In genomic region chr13:99238217-99239160, GRCm38 (mm10) we compare ENCODE assay signal across 8 mouse cellular contexts. TPM values are rescaled to one million over a fixed set of nuclear protein-coding genes. Genes with fewer than 3 reads are reported as not detected.
DNase-seq lines count a peak whose midpoint lies in the region; ATAC-seq lines count a peak whose summit lies in the region.

No protein-coding gene starts in this region.

- no peak overlapping the region for H3K4me2 ChIP-seq in forebrain, embryonic 16.5 days (ENCODE audit: low read length)
- H3K4me2 ChIP-seq in hindbrain, embryonic 11.5 days (replicated peaks; ENCODE audit: low read depth, low read length): no peak overlapping the region
- no peak overlapping the region for H3K4me2 ChIP-seq in midbrain, embryonic 13.5 days (replicated peaks)

- intact Hi-C loops in left cerebral cortex, postnatal 36 days (cut with DNase I): no loop called here

- 53% methylated on average over 10 of the region's 10 CpGs for WGBS in forebrain, embryonic 16.5 days
- 65% methylated on average over 10 of the region's 10 CpGs for WGBS in hindbrain, embryonic 11.5 days
- 71% methylated on average over 10 of the region's 10 CpGs for WGBS in midbrain, embryonic 13.5 days

- no peaks in the 10 kb centered on the region for H3K9me3 ChIP-seq in forebrain, embryonic 16.5 days (ENCODE audit: control insufficient read depth, low read length)
- H3K9me3 ChIP-seq in hindbrain, embryonic 11.5 days (ENCODE audit: control insufficient read depth, low read length): no peaks in the 10 kb centered on the region
- H3K9me3 ChIP-seq in midbrain, embryonic 13.5 days: no peaks in the 10 kb centered on the region

- no peaks in the 10 kb centered on the region; the same call in 1 of the 2 replicates for H3K4me1 ChIP-seq in forebrain, embryonic 16.5 days (replicated peaks; ENCODE audit: control insufficient read depth, insufficient read depth, low read length)
- peaks cover 3% of the 10 kb centered on the region; the same call in 1 of the 2 replicates for H3K4me1 ChIP-seq in hindbrain, embryonic 11.5 days (replicated peaks; ENCODE audit: control insufficient read depth, insufficient read depth, low read length)
- H3K4me1 ChIP-seq in midbrain, embryonic 13.5 days (replicated peaks): peaks cover 19% of the 10 kb centered on the region

- peak overlapping the region; percentile 60 for H3K27ac ChIP-seq in forebrain, embryonic 16.5 days (ENCODE audit: low read length)
- H3K27ac ChIP-seq in hindbrain, embryonic 11.5 days (ENCODE audit: low read depth, low read length): no peak overlapping the region; the same call in 1 of the 2 replicates
- H3K27ac ChIP-seq in midbrain, embryonic 13.5 days: peak overlapping the region; percentile 55; the same call in 1 of the 2 replicates

- no peaks in the 10 kb centered on the region for H3K27me3 ChIP-seq in forebrain, embryonic 16.5 days (replicated peaks; ENCODE audit: control insufficient read depth, insufficient read depth, low read length)
- H3K27me3 ChIP-seq in hindbrain, embryonic 11.5 days (ENCODE audit: control insufficient read depth, insufficient read depth, low read length): no peaks in the 10 kb centered on the region
- no peaks in the 10 kb centered on the region for H3K27me3 ChIP-seq in midbrain, embryonic 13.5 days

- ATAC-seq in forebrain, embryonic 16.5 days: peak; percentile 36; the same call in 1 of the 2 replicates
- ATAC-seq in hindbrain, embryonic 11.5 days (ENCODE audit: low FRiP score): no peak
- peak; percentile 60; the same call in 1 of the 2 replicates for ATAC-seq in midbrain, embryonic 13.5 days

- H3K9ac ChIP-seq in forebrain, embryonic 16.5 days (replicated peaks; ENCODE audit: low read depth, low read length): no peak overlapping the region
- H3K9ac ChIP-seq in hindbrain, embryonic 11.5 days (ENCODE audit: low read depth, low read length): no peak overlapping the region
- H3K9ac ChIP-seq in midbrain, embryonic 13.5 days (replicated peaks): no peak overlapping the region

- DNase-seq in right cerebral cortex, postnatal 10 days (ENCODE audit: low spot score in 2 of 2): peak; percentile 49 to 75
- no peak for DNase-seq in right cerebral cortex, postnatal 14 days
- DNase-seq in hindbrain, embryonic 11.5 days (ENCODE audit: low spot score): peak; percentile 45
- peak; percentile 22 to 36 for DNase-seq in left cerebral cortex, postnatal 36 days (ENCODE audit: low spot score in 2 of 2)
- no peak for DNase-seq in natural killer cell, adult 2 months (ENCODE audit: low spot score in 2 of 2)
- no peak for DNase-seq in spleen, postnatal 4 days (ENCODE audit: low spot score in 2 of 2)

- no peaks in the 10 kb centered on the region for H3K36me3 ChIP-seq in forebrain, embryonic 16.5 days (ENCODE audit: control insufficient read depth, insufficient read depth)
- no peaks in the 10 kb centered on the region for H3K36me3 ChIP-seq in hindbrain, embryonic 11.5 days (ENCODE audit: control insufficient read depth, insufficient read depth, low read length)
- no peaks in the 10 kb centered on the region for H3K36me3 ChIP-seq in midbrain, embryonic 13.5 days

- no peak overlapping the region for H3K4me3 ChIP-seq in forebrain, embryonic 16.5 days (replicated peaks; ENCODE audit: low read length)
- H3K4me3 ChIP-seq in hindbrain, embryonic 11.5 days (ENCODE audit: low read depth, low read length): no peak overlapping the region
- no peak overlapping the region for H3K4me3 ChIP-seq in midbrain, embryonic 13.5 days (replicated peaks)

RNA-seq across cellular contexts. Expression of gene Zfp366, which starts 53.9 kb away (rescaled TPM):
- 0.56 and 0.86 TPM in 2 replicates for polyA plus RNA-seq in forebrain, embryonic 16.5 days (2015; fragmentation: Nextera tagmentation; extraction: Ambion mirVana)
- polyA plus RNA-seq in hindbrain, embryonic 11.5 days (2014; fragmentation: Nextera tagmentation; extraction: Ambion mirVana): 0.91 and 0.95 TPM in 2 replicates
- 1 to 10 TPM; 3.2 to 4.8 TPM for total RNA-seq in left cerebral cortex, postnatal 36 days (2021)
- 0.54 and 0.62 TPM in 2 replicates for polyA plus RNA-seq in midbrain, embryonic 13.5 days (2015; fragmentation: Nextera tagmentation; extraction: Ambion mirVana)

Comparison
In these comparisons a context has a peak if more than half of its experiments do, and no peak if none do; other contexts are left out.
1. DNase-seq: peak in right cerebral cortex, postnatal 10 days (2 of 2), hindbrain, embryonic 11.5 days (single experiment) and left cerebral cortex, postnatal 36 days (2 of 2); none in right cerebral cortex, postnatal 14 days (single experiment), natural killer cell, adult 2 months (0 of 2) and spleen, postnatal 4 days (0 of 2).